Mouse (Mus musculus) ES-E14 (cell line): ENCODE measurements around the gene Papss2. TPM values are rescaled to one million over a fixed set of nuclear protein-coding genes. Genes with fewer than 3 reads are reported as not detected.
A peak's percentile ranks its signal among the peaks of the same experiment; 100 is the strongest.

Source experiments
- DNase-seq: peaks from one replicate; pipeline ENCODE4 v3.0.0-alpha.2; 2013; ENCODE audit warnings: low read depth, low spot score
- H3K27ac ChIP-seq: 2 replicates; pipeline ENCODE4 v1.5.1; 2012; ENCODE audit warnings: low read depth, mild to moderate bottlenecking, low read length, moderate library complexity, mixed read lengths; ENCODE audit not compliant: poor library complexity, insufficient read depth, severe bottlenecking
- H3K36me3 ChIP-seq: 2 replicates; pipeline ENCODE4 v1.6.1; 2012; ENCODE audit warnings: mild to moderate bottlenecking, low read length, moderate library complexity, mixed read lengths; ENCODE audit not compliant: control insufficient read depth, poor library complexity, insufficient read depth, severe bottlenecking
- H3K4me1 ChIP-seq, 2 experiments: fragments of 150-350 bp in 1 of 2; sonication (generic) in 1 of 2; 2 replicates each; pipeline ENCODE4 v1.6.1; 2012; ENCODE audit warnings: low read length in 2 of 2, mild to moderate bottlenecking in 1 of 2, mixed read lengths in 1 of 2; ENCODE audit not compliant: control insufficient read depth in 2 of 2, insufficient read depth in 2 of 2, poor library complexity in 1 of 2
- H3K4me3 ChIP-seq, 2 experiments: fragments of 150-350 bp in 1 of 2; sonication (generic) in 1 of 2; 2 replicates each; pipeline ENCODE4 v1.5.1; 2012; ENCODE audit warnings: low read length in 2 of 2, low read depth in 1 of 2, mild to moderate bottlenecking in 1 of 2, mixed read lengths in 1 of 2; ENCODE audit not compliant: insufficient read depth in 1 of 2, poor library complexity in 1 of 2, severe bottlenecking in 1 of 2
- H3K9ac ChIP-seq: 2 replicates; pipeline ENCODE4 v1.6.1; 2012; ENCODE audit warnings: low read depth, mild to moderate bottlenecking, low read length, mixed read lengths; ENCODE audit not compliant: poor library complexity, insufficient read depth, severe bottlenecking
- H3K9me3 ChIP-seq: fragments of 150-350 bp; sonication (generic); 2 replicates; pipeline ENCODE4 v1.6.1; 2012; ENCODE audit warnings: low read depth, mild to moderate bottlenecking, low read length; ENCODE audit not compliant: control insufficient read depth, insufficient read depth
- CHD2 ChIP-seq: IDR thresholded peaks from 2 replicates; pipeline ENCODE4 v1.6.1; 2014; ENCODE audit warnings: mild to moderate bottlenecking, low read depth, low read length, inconsistent platforms
- HCFC1 ChIP-seq: IDR thresholded peaks from 2 replicates; pipeline ENCODE4 v1.6.1; 2012; ENCODE audit warnings: low read length, inconsistent platforms, borderline replicate concordance; ENCODE audit not compliant: insufficient read depth
- MAFK ChIP-seq: IDR thresholded peaks from 2 replicates; pipeline ENCODE4 v1.6.1; 2014; ENCODE audit warnings: mild to moderate bottlenecking, low read depth, low read length, inconsistent platforms; ENCODE audit not compliant: insufficient read depth
- ZC3H11A ChIP-seq: IDR thresholded peaks from 2 replicates; pipeline ENCODE4 v1.6.1; 2012; ENCODE audit warnings: low read depth, mild to moderate bottlenecking, inconsistent platforms, low read length, borderline replicate concordance
- ZNF384 ChIP-seq: IDR thresholded peaks from 2 replicates; pipeline ENCODE4 v1.6.1; 2012; ENCODE audit warnings: low read depth, low read length, inconsistent platforms
- in situ Hi-C, 2 experiments: fragments of 600-800 bp; cut with MboI; formaldehyde crosslinking; loops; one replicate each; pipeline ENCODE4 v1.15.1; 2025; ENCODE audit warnings: low sequenced_read_pairs in 2 of 2, inconsistent platforms in 1 of 2; ENCODE audit not compliant: unreplicated experiment in 2 of 2
- total RNA-seq: library from RNA; depleted of rRNA; stranded (reverse); fragments of 300-350 nt; gene quantifications from 2 replicates; pipeline ENCODE4 v1.2.3, GENCODE M21; 2012

Gene Papss2
- total RNA-seq, 1 experiment = 1.7 TPM

GRCm38 (mm10) chr19:32689724-32690123 is 94.1 kb downstream of the Papss2 start:
- Histone ChIP-seq H3K36me3 (peaks cover 22% of the 10 kb centered on the region), H3K9me3 (no peaks in the 10 kb centered on the region), H3K27ac (no peak overlapping the region), H3K9ac (no peak overlapping the region), H3K4me3 (no peak overlapping the region), H3K4me1 (no peaks in the 10 kb centered on the region)
- TF ChIP-seq ZNF384 (no peak), MAFK (no peak), CHD2 (no peak), HCFC1 (no peak), ZC3H11A (no peak)
- in situ Hi-C loops = loop anchor here (10.0 to 25.0 kb wide), 2 partner anchors 177 to 185 kb away; no protein-coding TSS in a partner anchor
- no peak for DNase-seq

GRCm38 (mm10) chr19:32696674-32697073 is 101.1 kb downstream of the Papss2 start:
- TF ChIP-seq ZC3H11A = no peak
- TF ChIP-seq HCFC1 = no peak
- TF ChIP-seq CHD2 = no peak
- TF ChIP-seq ZNF384 = no peak
- no peak for TF ChIP-seq MAFK
- Histone ChIP-seq H3K27ac (no peak overlapping the region), H3K36me3 (peaks cover 25% of the 10 kb centered on the region), H3K9me3 (no peaks in the 10 kb centered on the region), H3K4me1 (no peaks in the 10 kb centered on the region), H3K9ac (no peak overlapping the region), H3K4me3 (no peak overlapping the region)
- in situ Hi-C loops = loop anchor here in 1 of 2 experiments (25.0 kb wide), 1 partner anchor 184 kb away; no protein-coding TSS in a partner anchor
- no peak for DNase-seq

GRCm38 (mm10) chr19:32702191-32702590 is 106.6 kb downstream of the Papss2 start:
- Histone ChIP-seq H3K9ac (no peak overlapping the region), H3K27ac (no peak overlapping the region), H3K36me3 (peaks cover 25% of the 10 kb centered on the region), H3K9me3 (no peaks in the 10 kb centered on the region), H3K4me3 (no peak overlapping the region), H3K4me1 (no peaks in the 10 kb centered on the region)
- TF ChIP-seq ZC3H11A = no peak
- TF ChIP-seq HCFC1 = no peak
- no peak for TF ChIP-seq ZNF384
- TF ChIP-seq MAFK = no peak
- TF ChIP-seq CHD2 = no peak
- in situ Hi-C loops = loop anchor here in 1 of 2 experiments (25.0 kb wide), 1 partner anchor 535 kb away; no protein-coding TSS in a partner anchor
- no peak for DNase-seq

GRCm38 (mm10) chr19:32708996-32709395 is 113.4 kb downstream of the Papss2 start:
- no peaks in the 10 kb centered on the region for H3K9me3 ChIP-seq
- H3K4me1 ChIP-seq = peaks cover 2% of the 10 kb centered on the region in 2 experiments; a peak in 2 of 4 replicates
- H3K4me3 ChIP-seq = no peak overlapping the region
- in situ Hi-C loops = loop anchor here in 1 of 2 experiments (25.0 kb wide), 1 partner anchor 528 kb away; no protein-coding TSS in a partner anchor
- no peak overlapping the region for H3K27ac ChIP-seq
- H3K9ac ChIP-seq = no peak overlapping the region
- TF ChIP-seq ZNF384 (0 out of 2 replicates have a peak, but pooled peaks have one; percentile 28), MAFK (no peak)
- no peak for DNase-seq
- peaks cover 15% of the 10 kb centered on the region for H3K36me3 ChIP-seq

GRCm38 (mm10) chr19:32710288-32710687 is 114.7 kb downstream of the Papss2 start:
- H3K36me3 ChIP-seq = peaks cover 7% of the 10 kb centered on the region
- H3K27ac ChIP-seq = no peak overlapping the region
- no peak overlapping the region for H3K9ac ChIP-seq
- in situ Hi-C loops = loop anchor here in 1 of 2 experiments (25.0 kb wide), 1 partner anchor 527 kb away; no protein-coding TSS in a partner anchor
- DNase-seq = no peak
- TF ChIP-seq MAFK (no peak), ZC3H11A (no peak), ZNF384 (no peak), HCFC1 (no peak), CHD2 (no peak)
- peaks cover 2% of the 10 kb centered on the region in 2 experiments; a peak in 2 of 4 replicates for H3K4me1 ChIP-seq
- H3K4me3 ChIP-seq = no peak overlapping the region
- H3K9me3 ChIP-seq = no peaks in the 10 kb centered on the region
